Mouse (Mus musculus) ES-Bruce4 (cell line): ENCODE measurements around the gene Mrps11. TPM values are rescaled to one million over a fixed set of nuclear protein-coding genes. Genes with fewer than 3 reads are reported as not detected.

Experiments used
- H3K27ac ChIP-seq: 2 replicates; pipeline ENCODE4 v1.5.1; 2012; ENCODE audit warnings: low read length, inconsistent platforms; ENCODE audit not compliant: insufficient read depth
- H3K27me3 ChIP-seq: 2 replicates; pipeline ENCODE4 v1.6.1; 2012; ENCODE audit warnings: mild to moderate bottlenecking, low read length, inconsistent platforms; ENCODE audit not compliant: control insufficient read depth, poor library complexity, insufficient read depth, severe bottlenecking
- H3K36me3 ChIP-seq: 2 replicates; pipeline ENCODE4 v1.6.1; 2012; ENCODE audit warnings: inconsistent platforms, mild to moderate bottlenecking, low read length, moderate library complexity; ENCODE audit not compliant: control insufficient read depth, poor library complexity, insufficient read depth, severe bottlenecking
- H3K4me1 ChIP-seq: one replicate; pipeline ENCODE4 v1.8.1; 2011; ENCODE audit warnings: low read length; ENCODE audit not compliant: control insufficient read depth, insufficient read depth
- H3K4me3 ChIP-seq: 2 replicates; pipeline ENCODE4 v1.5.1; 2011; ENCODE audit warnings: low read depth, mild to moderate bottlenecking, low read length
- H3K9ac ChIP-seq: 2 replicates; pipeline ENCODE4 v1.6.1; 2012; ENCODE audit warnings: low read depth, mild to moderate bottlenecking, inconsistent platforms; ENCODE audit not compliant: poor library complexity, severe bottlenecking
- H3K9me3 ChIP-seq: replicated peaks from 2 replicates; pipeline ENCODE4 v1.6.1; 2012; ENCODE audit warnings: mild to moderate bottlenecking, low read length, inconsistent platforms; ENCODE audit not compliant: control insufficient read depth, poor library complexity, insufficient read depth, severe bottlenecking
- CTCF ChIP-seq: IDR thresholded peaks from one replicate; pipeline ENCODE4 v1.8.1; 2011; ENCODE audit warnings: low read depth, low read length
- EP300 ChIP-seq: IDR thresholded peaks from 2 replicates; pipeline ENCODE4 v1.6.1; 2011; ENCODE audit warnings: low read depth, low read length; ENCODE audit not compliant: insufficient read depth
- POLR2A ChIP-seq: IDR thresholded peaks from one replicate; pipeline ENCODE4 v1.8.1; 2011; ENCODE audit warnings: low read length; ENCODE audit not compliant: insufficient read depth
- polyA plus RNA-seq: library from polyadenylated mRNA; stranded (reverse); fragments of >200 nt; gene quantifications from 2 replicates; pipeline ENCODE4 v1.2.4, GENCODE M21; 2011; ENCODE audit warnings: low read depth; ENCODE audit not compliant: missing spikeins, insufficient read depth, insufficient read length

The Mrps11 gene
- polyA plus RNA-seq, 1 experiment, result 29.4 TPM

- no peak overlapping the region for H3K27ac ChIP-seq
- no peak overlapping the region for H3K9ac ChIP-seq
- no peaks in the 10 kb centered on the region for H3K9me3 ChIP-seq
- no peaks in the 10 kb centered on the region for H3K27me3 ChIP-seq
- H3K36me3 ChIP-seq, result peaks cover 5% of the 10 kb centered on the region
- no peak for TF ChIP-seq CTCF
- no peak for TF ChIP-seq EP300
- TF ChIP-seq POLR2A, result no peak
- no peaks in the 10 kb centered on the region for H3K4me1 ChIP-seq
- no peak overlapping the region for H3K4me3 ChIP-seq
These were observed 43.9 kb downstream of the Mrps11 start for GRCm38 (mm10) chr7:78826682-78827385.

DNA sequence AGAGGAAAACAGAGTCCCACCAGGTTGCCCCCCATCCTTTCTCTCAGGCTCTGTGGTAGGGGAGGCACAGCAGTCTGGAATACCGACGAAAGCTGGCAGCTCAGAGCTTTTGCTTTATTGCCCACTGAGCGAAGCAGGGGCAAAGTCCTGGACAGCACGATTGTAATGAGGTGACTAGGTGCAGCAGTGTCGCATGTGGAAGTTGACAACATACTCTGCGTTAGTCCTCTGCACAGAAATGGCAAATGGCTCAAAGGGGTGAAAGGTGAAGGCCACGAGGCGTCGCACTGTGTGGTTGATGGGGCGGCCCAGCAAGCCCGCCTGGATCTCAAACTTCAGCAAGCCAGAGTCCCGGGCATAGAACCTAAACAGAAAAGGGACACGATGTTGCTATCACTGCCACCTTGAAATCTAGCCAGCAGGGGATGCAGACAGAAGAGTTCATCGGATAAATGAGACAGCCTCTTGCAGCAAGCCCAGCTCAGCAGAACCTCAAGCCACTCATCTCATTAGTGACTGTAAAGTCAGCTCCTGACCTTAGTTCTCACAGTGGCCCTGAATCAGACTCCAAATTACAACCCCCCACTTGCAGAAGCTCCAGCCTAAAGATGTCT, 44.9 kb downstream of the Mrps11 start:
- H3K4me1 ChIP-seq, result no peaks in the 10 kb centered on the region
- H3K36me3 ChIP-seq, result peaks cover 5% of the 10 kb centered on the region
- H3K9me3 ChIP-seq, result no peaks in the 10 kb centered on the region
- H3K27me3 ChIP-seq, result no peaks in the 10 kb centered on the region
- H3K9ac ChIP-seq, result no peak overlapping the region
- H3K4me3 ChIP-seq, result no peak overlapping the region
- no peak overlapping the region for H3K27ac ChIP-seq
- TF ChIP-seq CTCF (no peak), POLR2A (no peak), EP300 (no peak)

- Histone ChIP-seq H3K9me3 (no peaks in the 10 kb centered on the region), H3K36me3 (peaks cover 9% of the 10 kb centered on the region), H3K27ac (no peak overlapping the region), H3K4me1 (no peaks in the 10 kb centered on the region), H3K4me3 (no peak overlapping the region), H3K9ac (no peak overlapping the region), H3K27me3 (no peaks in the 10 kb centered on the region)
- TF ChIP-seq POLR2A, result no peak
- no peak for TF ChIP-seq EP300
- no peak for TF ChIP-seq CTCF
These were observed 52.7 kb downstream of the Mrps11 start for GRCm38 (mm10) chr7:78835656-78836055.

DNA sequence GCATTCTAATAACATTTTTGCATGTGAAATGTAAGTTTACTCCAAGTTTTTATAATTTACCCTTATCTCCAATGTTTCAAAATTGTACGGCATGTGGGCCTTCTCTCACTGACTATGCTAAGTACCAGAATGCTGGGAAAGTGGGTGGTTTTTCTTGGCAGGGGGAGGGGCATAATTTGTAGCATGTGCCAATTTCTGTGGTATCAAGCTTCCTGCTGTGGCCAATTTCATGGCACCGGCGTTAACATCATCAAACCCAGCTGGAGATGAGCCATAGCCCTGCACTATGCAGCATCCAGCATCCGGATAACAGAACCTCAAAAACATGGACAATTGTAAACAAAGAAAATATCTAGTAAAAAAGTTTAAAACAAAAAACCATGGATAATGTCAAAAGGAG, 54.3 kb downstream of the Mrps11 start:
- H3K27me3 ChIP-seq, result no peaks in the 10 kb centered on the region
- H3K4me1 ChIP-seq, result no peaks in the 10 kb centered on the region
- no peak overlapping the region for H3K9ac ChIP-seq
- TF ChIP-seq CTCF (no peak), EP300 (no peak), POLR2A (no peak)
- H3K27ac ChIP-seq, result no peak overlapping the region
- H3K4me3 ChIP-seq, result no peak overlapping the region
- H3K9me3 ChIP-seq, result no peaks in the 10 kb centered on the region
- H3K36me3 ChIP-seq, result peaks cover 9% of the 10 kb centered on the region

DNA sequence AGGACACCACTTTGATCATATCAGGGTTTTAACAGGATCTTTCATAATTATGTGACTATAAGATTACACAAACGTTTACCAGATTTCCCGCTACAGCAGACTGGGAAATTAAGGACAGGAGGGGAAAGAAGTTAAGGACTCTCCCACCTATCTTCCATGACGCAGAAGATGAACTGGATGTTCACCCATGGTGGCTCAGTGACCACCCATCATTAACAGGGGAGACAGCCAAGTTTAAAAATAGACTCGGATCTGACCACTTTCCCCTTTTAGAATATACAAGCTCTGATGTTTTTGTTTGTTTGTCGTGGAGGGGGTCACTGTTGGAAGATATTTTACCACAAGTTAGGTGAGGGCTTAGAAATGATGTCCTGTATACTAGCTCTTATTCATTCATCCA, 58.7 kb downstream of the Mrps11 start:
- Histone ChIP-seq H3K27ac (no peak overlapping the region), H3K36me3 (peaks cover 4% of the 10 kb centered on the region), H3K9ac (no peak overlapping the region), H3K4me3 (no peak overlapping the region), H3K9me3 (no peaks in the 10 kb centered on the region), H3K4me1 (no peaks in the 10 kb centered on the region), H3K27me3 (no peaks in the 10 kb centered on the region)
- no peak for TF ChIP-seq POLR2A
- no peak for TF ChIP-seq CTCF
- no peak for TF ChIP-seq EP300

Other genes starting within 250 kb of the Mrps11 start
- gene Ntrk3, start 45.1 kb upstream of the Mrps11 start, polyA plus RNA-seq, result 0.84 TPM in 1 of 2 replicates, not detected in the other
- gene Mrpl46, start 412 bp downstream of the Mrps11 start, polyA plus RNA-seq, result 26.6 and 35.6 TPM in 2 replicates
- 10.8 and 14.5 TPM in 2 replicates for gene Det1, start 64.1 kb downstream of the Mrps11 start, polyA plus RNA-seq
- 117 and 121 TPM in 2 replicates for gene Aen, start 112.7 kb downstream of the Mrps11 start, polyA plus RNA-seq
- gene Isg20, start 130.3 kb downstream of the Mrps11 start, polyA plus RNA-seq, result 3.5 and 4.8 TPM in 2 replicates